Mouse (Mus musculus) right cerebral cortex, postnatal 14 days (tissue): ENCODE measurements at regions not wholly inside any gene's neighbourhood (a gene's known extent, or its start where the extent isn't known, plus 50 kb on each side); places are given as distances from the start of the nearest gene placed in this dataset.

Experiments
- DNase-seq: peaks from one replicate; pipeline ENCODE4 v3.0.0; 2022

- DNase-seq: no peak
Observed at GRCm38 (mm10) chr7:82921722-82922121, 54.6 kb downstream of the Mex3b start.

- peak; percentile 42 for DNase-seq
Observed at GRCm38 (mm10) chr7:82923220-82924071, 56.3 kb downstream of the Mex3b start.

GRCm38 (mm10) chr7:82924092-82924491 lies 57.0 kb downstream of the Mex3b start:
- DNase-seq: no peak

- DNase-seq: no peak
Observed at GRCm38 (mm10) chr7:82938311-82938710, 71.2 kb downstream of the Mex3b start.

GRCm38 (mm10) chr7:82939536-82939935 lies 72.4 kb downstream of the Mex3b start:
- no peak for DNase-seq

- peak; percentile 38 for DNase-seq
Observed at GRCm38 (mm10) chr7:82943376-82943775, 76.2 kb downstream of the Mex3b start.

GRCm38 (mm10) chr7:82943797-82944196 lies 76.7 kb downstream of the Mex3b start:
- no peak for DNase-seq

- no peak for DNase-seq
Observed at GRCm38 (mm10) chr7:82949372-82949771, 82.2 kb downstream of the Mex3b start.

- no peak for DNase-seq
Observed at GRCm38 (mm10) chr7:82957208-82957977, 90.3 kb downstream of the Mex3b start.

GRCm38 (mm10) chr7:82970599-82970998 lies 103.5 kb downstream of the Mex3b start:
- no peak for DNase-seq

GRCm38 (mm10) chr7:82971244-82971643 lies 104.1 kb downstream of the Mex3b start:
- DNase-seq: no peak

GRCm38 (mm10) chr7:82972214-82973006 lies 105.3 kb downstream of the Mex3b start:
- DNase-seq: no peak

GRCm38 (mm10) chr7:82990708-82991107 lies 123.6 kb downstream of the Mex3b start:
- DNase-seq: no peak

- DNase-seq: no peak
Observed at GRCm38 (mm10) chr7:82993136-82993535, 126.0 kb downstream of the Mex3b start.

- DNase-seq: no peak
Observed at GRCm38 (mm10) chr7:82998848-82999247, 131.7 kb downstream of the Mex3b start.

GRCm38 (mm10) chr7:83007540-83007939 lies 140.4 kb downstream of the Mex3b start:
- no peak for DNase-seq

- no peak for DNase-seq
Observed at GRCm38 (mm10) chr7:83012145-83012544, 145.0 kb downstream of the Mex3b start.

- DNase-seq: peak; percentile 11
Observed at GRCm38 (mm10) chr7:83014725-83015690, 147.9 kb downstream of the Mex3b start.

- peak; percentile 22 for DNase-seq
Observed at GRCm38 (mm10) chr7:83015756-83016155, 148.6 kb downstream of the Mex3b start.

GRCm38 (mm10) chr7:83016566-83016965 lies 149.4 kb downstream of the Mex3b start:
- peak; percentile 16 for DNase-seq

GRCm38 (mm10) chr7:83020584-83020983 lies 153.5 kb downstream of the Mex3b start:
- no peak for DNase-seq

- DNase-seq: no peak
Observed at GRCm38 (mm10) chr7:83023990-83024389, 156.9 kb downstream of the Mex3b start.
